Mouse (Mus musculus) thymus, adult 18-20 months (tissue): ENCODE measurements around the gene Smyd3.

Source experiments
- DNase-seq, 2 experiments: peaks; one replicate each; pipeline ENCODE4 v3.0.0; 2022; ENCODE audit warnings: mixed read lengths in 2 of 2

Gene Smyd3

DNA sequence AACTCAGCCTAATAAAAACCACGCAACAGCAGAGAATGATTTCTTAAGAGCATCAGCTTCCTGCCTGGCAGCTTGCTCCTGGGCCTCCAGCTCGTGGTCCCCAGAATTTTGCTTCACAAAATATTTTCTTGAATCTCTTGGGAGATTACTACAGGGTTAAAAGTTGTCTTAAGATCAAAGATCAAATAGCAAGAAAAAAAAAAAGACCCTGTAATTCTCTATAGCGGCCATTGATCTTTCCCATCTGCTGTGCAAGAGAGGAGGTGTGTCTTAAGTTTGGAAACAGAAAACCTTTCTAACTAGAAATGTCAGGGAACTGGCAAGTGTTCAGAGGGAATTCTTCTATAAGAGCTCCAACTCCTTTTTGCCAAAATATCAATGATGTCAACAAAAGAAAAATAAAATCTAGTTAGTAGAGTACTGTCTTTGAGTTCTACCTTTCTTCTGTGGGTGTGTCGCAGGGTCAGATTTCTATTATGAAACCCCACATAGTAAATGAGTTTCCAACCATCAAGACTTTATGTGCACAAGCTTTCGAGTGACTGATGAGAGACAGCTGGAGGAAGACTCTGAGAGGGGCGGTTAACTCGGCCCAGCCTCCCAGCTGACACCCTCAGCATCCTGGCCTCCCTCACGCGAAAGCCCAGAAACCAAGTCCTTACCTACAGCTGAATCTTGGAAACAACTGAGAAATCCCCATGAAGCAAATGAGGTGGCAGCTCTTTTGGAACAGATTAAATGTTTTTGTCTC lies 59.4 kb downstream of the Smyd3 start:
- DNase-seq, result no peak

DNA sequence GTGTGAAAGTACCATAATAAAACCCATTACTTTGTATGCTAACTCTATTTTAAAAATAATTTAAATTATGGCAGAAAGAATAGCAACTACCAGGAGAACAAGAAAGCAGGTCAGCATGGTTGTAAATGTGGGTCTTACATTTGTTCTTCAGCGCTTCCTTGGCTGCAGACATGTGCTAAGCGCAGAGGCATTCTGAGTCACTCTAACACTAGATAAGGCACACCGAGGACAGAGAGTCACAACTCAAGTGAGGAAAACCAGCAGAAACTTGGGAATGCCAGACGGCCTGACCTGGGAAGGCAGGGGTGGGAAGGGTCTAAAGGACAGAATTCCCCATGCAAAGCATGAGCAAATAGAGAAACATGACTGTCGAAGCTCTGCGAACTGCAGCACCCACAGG lies 63.2 kb downstream of the Smyd3 start:
- no peak for DNase-seq

DNA sequence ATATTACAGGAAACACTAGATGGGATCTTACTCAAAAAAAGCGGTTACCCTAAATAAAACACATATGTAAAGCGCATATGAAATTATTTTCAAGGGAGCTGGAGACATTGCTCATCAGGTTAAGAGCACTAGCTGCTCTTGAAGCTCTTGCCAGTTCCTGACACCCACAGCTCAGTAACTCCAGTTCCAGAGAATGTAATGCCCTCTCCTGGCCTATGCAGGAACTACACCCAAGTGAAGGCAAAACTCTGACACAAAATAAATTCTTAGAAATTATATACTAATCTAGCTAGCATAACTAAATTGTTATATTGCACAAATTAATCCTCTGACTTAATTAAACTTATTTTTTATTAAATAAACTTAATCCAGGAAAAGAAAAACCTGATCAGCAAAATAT lies 66.6 kb downstream of the Smyd3 start:
- DNase-seq, result no peak

DNA sequence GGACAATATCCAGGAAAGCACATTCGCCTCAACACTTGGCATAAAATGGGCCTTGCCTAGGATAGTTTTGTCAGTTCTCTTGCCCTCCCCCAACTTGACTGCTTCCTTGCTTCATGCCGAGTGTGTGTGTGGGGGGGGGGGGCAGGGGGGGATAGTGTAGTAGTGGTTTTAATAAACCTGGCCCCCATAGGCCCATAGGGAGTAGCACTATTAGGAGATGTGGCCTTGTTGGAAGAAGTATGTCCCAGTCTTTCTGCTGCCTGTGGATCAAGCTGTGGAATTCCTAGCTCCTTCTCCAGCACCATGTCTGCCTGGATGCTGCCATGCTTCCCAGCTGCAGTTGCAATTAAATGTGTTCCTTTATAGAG lies 71.0 kb downstream of the Smyd3 start:
- no peak for DNase-seq

DNA sequence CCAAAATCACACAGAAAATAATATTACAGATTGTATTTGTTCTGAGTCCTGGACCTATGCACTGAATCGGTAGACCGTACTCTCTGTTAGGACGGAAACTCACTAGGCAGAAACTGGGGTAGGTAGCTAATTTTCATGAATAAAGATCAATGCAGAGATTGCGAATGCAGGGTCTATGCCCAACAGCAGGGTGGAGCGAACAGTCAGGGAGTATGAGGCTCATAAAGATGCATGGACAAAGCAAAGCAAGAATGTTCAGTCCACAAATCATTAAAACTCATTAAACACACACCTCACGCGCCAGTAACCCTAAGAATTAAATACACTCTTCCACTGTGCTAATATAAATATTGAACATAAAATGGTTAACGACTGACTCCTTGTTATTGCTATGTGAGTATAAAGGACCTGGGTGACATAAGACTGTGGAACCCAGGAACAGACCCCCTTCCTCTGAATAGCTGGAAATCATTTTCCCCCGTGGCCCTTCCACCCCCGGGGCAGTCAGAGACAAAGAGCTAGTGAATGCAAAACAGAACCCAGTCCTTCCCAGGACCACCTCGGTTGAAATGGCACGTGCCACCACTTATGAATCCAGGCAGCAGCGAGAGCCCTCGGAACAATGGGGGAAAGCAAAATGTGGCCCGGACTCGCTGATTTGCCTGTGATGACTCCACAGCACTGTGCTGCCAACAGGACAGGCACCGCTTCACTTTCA lies 71.6 kb downstream of the Smyd3 start:
- DNase-seq, result no peak

DNA sequence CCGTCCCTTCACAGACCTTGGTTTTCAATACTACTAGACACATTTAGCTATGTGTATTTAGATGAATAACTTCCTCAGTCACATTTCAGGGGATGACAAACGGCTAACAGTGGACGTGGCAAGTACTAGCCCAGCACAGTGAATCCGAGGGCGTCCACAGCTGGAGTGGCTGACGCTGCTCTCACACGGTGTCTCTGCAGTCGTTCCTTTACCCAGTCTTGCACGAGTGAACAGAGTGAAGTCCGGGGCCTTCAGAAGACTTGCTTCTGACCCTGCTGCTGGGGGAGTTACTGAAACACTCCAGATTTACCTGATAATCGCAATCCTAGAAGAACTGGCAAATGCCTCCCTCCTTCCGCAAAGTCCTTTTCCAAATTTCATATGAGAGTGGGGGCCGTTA lies 74.0 kb downstream of the Smyd3 start:
- no peak for DNase-seq

DNA sequence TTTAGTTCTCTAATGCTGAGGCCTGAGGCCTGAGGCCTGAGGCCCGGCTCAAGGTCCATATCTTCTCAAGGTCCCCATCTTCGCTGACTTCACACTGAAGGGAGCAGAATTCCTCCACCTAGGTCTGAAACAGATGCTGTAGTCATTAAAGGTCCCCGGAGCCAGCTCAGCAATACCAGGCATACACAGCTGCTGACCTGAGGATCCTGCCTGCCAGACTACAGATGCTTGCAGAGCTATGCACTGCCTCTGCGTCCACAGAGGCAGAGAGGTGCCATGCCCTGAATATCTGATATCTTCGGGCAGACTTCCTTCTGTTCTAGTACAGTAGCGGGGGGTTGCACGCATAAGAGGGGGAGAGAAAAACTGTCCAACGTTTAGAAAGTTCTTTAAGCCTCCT lies 74.4 kb downstream of the Smyd3 start:
- DNase-seq, result no peak

DNA sequence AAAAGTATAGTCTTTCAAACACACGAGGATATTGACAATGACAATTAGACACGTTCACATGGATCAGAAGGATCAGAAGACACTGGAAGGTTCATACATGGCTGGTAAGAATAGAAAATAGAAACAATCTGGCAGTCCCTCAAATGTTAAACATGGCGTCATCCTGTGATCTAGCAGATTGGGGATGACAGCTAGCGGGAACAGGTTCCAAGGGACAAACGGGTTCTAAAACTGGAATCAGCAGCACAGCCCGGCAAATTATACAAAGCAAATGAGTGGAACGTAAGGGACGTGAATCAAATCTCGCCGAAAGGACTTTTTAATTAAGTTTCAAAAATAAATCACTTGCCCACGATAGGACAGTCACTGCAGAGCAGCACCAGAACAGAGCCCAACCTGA lies 81.2 kb downstream of the Smyd3 start:
- no peak for DNase-seq

DNA sequence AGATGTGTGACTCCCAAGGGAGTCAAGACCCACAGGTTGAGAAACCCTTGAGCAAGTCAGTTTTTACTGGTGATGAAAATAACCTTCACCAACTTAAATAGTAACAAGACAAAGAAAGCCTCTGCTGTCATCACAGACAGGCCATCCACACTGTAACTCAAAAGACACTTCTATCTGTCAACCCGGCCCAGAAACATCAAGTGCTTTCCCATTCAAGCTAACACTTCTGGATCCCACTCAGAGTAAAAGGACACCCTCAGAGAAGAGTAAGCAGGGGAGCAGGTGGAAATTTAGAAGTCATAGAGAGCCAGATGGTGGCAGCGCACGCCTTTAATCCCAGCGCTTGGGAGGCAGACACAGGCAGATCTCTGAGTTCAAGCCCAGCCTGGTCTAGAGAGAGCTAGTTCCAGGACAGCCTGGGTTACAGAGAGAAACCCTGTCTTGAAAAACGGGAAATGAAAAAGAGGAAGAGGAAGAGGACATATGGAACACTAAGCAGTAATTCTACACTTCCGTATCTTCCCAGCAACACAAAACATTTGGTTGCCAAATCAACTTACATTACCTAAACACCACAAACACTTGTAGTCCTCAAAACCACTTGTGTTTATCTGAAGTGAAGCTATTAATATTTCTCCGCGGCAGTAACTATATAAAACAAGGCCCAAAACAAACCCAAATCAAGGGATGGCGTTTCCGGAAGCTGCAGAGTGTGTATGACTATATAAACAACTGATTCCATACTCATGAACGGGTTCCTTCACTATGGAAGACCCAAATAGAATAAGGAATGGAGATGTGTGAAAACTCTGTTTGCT lies 83.2 kb downstream of the Smyd3 start:
- DNase-seq, result no peak

DNA sequence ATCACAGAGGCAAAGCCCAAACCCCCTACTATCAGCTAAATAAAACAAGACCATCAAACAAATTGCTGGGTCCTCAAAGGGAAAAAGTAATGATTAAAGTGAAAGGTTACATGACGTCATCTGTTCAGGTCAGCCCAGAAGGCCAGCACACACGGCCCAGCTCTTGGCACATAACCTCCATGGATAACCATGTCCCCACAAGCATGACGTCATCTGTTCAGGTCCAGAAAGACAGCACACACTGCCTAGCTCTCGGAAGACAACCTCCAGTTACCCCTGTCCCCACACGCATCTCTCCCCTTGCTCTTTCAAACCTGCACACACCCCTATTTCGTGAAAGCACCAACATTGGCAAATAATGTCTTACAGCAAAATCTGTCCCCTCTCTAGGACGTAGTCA lies 84.0 kb downstream of the Smyd3 start:
- DNase-seq, result no peak

DNA sequence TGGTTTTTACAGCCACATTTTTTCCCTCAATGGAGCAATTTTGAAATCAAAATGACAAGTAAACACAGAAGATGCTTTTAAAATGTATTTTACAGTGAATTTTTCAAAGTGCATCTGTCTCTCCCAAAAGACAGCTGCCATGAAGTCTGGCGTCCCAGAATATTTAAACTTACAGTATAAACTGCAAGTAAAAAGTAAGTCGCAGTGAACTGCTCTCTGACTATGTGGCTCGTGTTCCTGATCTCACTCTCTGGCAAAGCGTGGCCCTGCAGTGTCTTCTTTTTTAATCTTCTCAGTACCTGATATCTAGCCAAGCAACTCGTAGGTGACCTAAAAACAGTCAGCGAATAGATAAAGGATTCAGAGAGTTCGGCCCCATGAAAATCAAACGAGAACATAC lies 84.5 kb downstream of the Smyd3 start:
- DNase-seq, result no peak

DNA sequence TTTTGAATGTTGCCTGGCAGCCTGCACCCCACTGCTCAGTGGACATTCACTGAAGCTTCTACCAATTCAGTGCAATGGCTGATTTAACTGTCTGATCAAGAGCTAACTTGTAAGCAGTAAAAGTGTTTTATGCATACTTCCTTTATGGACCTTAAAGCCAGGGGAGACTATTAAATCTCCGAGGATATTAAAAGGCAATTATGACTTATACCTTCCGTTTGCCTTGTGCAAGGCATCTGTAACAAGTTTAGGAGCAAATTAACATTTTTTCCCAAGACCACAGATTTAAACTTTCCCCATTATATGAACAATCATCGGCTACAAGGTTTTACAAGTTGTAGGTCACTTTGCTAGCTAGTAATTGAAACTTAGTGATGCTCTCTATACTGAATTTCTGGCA lies 87.8 kb downstream of the Smyd3 start:
- no peak for DNase-seq

DNA sequence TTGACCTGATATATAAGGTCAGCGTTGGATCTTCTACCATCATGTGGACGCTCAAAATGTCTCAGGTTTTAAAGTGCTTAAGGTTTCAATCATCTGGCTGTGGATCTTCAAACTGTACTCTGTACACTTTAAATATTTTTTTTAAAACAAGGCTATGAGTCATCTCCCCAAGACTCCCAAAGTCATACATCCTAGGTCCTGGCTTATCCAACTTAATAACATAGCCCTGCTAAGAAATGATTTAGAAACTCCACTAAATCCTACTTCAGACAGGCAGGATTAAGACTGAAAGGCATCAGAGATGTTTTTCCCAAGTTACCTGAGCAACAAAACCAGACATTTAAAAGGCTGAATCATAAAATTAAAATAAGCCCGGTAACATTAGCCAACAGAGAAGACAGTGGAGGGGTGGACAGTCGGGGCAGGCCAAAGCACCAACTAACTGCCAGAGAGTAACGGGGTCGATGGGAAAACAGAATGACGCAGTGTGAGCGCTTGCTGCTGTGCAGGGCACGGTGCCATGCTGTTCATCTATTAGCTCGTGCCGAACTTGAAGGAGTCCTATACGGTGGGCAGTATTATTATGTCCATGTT lies 92.9 kb downstream of the Smyd3 start:
- DNase-seq, result no peak

DNA sequence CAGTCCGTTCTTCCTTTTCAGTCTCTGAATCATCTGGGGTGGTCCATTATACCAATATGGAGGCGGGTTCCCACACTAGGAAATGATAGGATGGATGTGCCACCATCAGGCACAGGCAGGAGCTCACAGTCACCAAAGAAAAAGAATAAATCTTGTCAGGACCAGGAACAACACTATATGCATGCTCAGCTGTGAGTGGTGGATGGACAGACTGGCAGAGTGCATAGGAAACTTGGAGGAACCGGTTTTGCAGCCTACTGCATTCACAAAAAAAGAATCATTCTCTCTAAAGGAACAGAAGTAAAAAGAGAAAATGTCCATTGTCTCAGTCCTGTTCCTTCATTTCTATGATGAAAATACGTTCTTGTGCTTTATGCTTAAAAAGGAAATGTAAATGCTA lies 98.8 kb downstream of the Smyd3 start:
- no peak for DNase-seq

DNA sequence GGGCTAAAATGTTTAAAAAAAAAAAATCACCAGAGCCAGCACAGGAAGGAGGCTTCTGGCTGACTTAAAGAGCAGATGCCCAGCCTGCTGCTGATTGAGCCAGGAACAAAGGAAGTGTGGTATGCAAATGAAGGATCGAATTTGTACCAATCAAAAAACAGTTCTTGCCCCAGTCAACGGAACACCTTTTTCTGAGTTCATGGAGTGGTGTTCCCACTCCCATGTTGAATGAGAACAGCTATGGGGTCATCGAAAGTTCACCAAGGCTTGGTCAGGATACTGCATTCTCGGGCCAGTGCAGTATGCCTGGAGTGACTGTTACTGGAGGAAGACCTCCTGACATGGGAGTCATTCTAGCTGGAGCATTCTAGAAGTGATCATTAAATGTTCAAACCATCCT lies 109.8 kb downstream of the Smyd3 start:
- no peak for DNase-seq

DNA sequence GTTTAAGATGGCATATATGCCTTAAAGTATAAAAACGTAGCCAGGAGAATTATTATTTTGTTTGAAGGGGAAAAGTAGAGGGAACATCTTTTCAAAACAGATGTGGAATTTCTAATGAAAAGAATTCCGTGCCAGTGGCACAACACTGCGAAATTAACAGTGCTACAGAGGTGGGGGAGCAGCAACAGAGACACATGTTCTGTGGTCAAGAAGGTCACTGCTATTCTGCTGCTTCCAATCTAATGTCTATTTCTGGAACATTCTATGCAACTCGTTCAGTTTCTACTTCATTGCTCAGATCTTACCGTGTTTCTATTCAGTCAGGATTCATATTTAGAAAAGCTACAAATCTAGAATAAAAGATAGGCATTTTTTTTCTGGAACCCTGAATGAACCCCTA lies 117.0 kb downstream of the Smyd3 start:
- DNase-seq, result no peak

DNA sequence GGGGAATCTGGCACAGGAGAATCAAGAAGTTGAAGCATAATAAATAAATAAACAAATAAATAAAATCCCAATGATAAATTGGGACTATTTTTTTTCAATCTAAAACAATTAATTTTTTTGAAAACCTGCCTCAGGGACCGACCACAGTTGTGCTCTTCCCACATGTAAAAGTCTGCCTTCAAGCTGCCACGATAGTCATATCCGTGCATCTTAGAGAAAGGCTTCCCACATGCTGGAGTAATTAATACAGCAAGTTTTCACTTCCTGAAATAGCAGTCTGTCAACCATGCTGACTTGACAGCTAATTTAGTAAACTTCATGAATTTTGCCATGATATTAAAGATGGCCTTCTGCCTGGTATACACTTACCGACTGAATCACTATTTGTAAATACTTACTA lies 119.2 kb downstream of the Smyd3 start:
- DNase-seq, result no peak

DNA sequence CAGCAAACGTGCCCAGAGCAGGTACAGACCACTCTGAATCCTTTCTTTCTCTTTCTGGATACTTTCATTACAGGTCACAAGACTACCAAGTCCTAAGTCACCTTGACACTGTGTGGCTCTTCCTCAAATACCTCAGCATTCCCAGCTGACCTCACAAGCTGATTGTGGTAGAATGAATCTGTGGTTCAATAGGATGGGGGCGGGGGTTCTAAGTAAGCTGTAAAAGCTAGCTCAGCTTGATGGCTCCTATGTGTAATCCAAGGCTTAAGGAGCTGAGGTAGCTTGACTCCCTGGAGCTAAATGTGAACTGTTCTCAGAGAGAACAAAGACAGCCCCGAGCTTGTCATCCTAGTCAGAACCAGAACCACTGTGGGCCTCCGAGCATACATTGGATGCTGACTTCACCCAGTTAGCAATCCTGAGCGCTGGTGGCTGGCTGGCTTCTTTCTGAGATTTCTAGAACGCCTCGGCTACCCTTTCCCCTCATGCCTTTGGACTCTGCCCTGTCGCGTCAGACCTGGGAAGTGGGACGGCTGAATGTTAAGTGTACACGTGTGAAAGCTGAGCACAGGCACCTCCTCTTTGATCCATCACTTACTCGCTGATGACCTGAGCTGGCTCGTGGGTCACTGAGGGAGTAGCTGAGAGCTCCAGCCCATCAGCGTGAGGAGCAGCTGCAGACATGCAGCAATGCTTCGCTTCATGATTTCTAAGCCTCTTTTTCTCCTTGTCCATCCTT lies 131.4 kb downstream of the Smyd3 start:
- DNase-seq, result no peak

DNA sequence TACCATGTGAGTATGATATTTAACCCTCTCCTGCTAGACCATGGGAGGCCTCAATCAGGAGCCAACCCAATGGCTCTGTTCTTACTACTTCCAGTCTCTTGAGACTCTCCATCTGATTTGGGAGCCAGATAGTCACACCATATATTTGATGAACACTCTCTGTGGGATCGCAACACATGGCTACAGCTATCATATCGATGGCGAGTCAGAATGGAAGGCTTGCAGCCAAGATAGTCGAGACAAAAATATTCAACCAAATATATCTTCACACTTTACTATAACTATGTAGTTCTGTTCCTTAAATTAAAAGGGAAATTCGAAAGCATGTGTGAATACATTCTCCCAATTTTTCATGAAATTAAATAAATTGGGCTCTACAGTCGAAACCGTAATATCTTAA lies 132.2 kb downstream of the Smyd3 start:
- no peak for DNase-seq

DNA sequence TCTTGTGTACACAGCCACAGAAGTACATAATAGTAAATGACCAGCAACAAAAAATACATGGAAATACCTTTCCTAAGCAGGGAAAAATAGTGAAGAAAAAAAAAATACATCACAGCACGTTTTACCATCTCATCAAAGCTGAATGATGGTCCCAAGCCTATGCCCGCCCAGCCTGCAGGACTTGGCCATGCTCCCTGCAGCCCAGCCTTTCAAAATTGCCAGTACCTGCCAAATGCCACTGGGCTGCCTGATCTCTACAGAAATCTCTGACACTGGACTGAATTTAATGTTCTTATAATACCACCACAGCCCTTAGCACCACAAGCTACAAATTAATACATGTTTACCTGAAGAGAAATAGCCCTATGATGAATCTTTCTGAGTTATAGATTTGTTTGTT lies 133.5 kb downstream of the Smyd3 start:
- DNase-seq, result no peak

DNA sequence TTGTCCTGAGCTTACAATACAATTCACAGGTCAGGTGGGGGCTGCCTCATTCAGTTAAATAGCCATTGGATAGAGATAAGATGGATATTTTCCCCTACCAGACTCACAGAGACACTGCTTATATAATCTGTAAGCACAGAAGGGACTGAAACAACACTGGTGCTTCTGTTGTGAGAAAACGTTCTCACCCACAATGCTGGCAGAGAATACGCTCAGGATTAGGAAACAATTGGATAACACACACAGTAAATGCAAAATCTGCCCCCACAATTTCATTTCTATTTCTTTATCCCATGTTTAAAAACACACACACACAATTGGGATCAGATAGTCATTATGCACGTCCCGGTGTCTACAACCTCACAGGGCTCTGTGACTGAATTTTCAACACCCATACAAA lies 139.7 kb downstream of the Smyd3 start:
- no peak for DNase-seq

DNA sequence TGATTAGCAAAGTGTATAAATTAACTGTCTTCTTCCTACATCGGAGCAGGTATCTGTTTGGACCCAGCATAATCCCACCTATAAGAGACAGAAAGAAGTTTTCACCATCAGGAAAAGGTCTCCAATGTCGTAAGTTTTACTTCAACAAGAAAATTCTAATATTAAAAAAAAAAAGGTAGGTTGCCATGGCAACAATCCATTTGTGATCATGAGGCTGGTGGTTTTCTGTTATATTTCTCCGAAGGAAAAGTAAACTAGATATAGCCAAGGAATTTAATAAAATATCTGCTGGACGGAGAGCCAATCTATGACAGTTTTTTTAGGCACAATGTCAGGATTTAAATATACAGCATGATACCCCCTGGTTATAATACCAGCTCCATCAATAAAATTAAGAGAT lies 142.9 kb downstream of the Smyd3 start:
- no peak for DNase-seq

DNA sequence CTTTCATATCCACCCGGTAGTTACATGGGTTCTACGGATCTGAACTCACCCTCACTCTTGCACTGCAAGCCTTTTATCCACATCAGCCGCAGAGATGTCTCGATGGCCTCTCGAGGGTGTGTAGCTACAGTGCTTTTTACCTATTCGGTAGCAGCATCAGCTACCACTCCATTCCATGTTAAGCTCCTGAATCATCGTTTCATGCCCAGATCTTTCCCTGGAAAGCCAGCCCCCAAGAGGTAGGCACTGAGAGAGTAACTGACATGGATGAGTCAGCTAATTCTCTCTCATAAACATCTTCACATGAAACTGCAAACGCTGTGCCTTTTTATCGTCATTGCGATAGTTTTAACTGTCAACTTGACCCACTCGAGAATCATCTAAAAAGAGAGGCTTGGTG lies 143.9 kb downstream of the Smyd3 start:
- no peak for DNase-seq
